Mouse (Mus musculus): ENCODE measurements around the gene Gng13.

The Gng13 gene

GRCm38 (mm10) chr17:25716711-25717637 is at the start of gene Gng13:
TSS of gene Gng13 (plus strand) at chr17:25717171.
- DNase-seq, result no peak

GRCm38 (mm10) chr17:25668481-25669055 is 48.4 kb upstream of the Gng13 start:
- peak in 1 of 2 experiments; percentile 41 for DNase-seq

- no peak for DNase-seq
These were observed 44.0 kb upstream of the Gng13 start for GRCm38 (mm10) chr17:25672982-25673381.

GRCm38 (mm10) chr17:25677969-25678368 is 39.0 kb upstream of the Gng13 start:
- no peak for DNase-seq

GRCm38 (mm10) chr17:25679818-25680217 is 37.2 kb upstream of the Gng13 start:
- no peak for DNase-seq

- DNase-seq, result no peak
These were observed 35.3 kb upstream of the Gng13 start for GRCm38 (mm10) chr17:25681636-25682035.

- peak in 1 of 2 experiments; percentile 48 for DNase-seq
These were observed 30.6 kb upstream of the Gng13 start for GRCm38 (mm10) chr17:25686323-25686722.

GRCm38 (mm10) chr17:25688922-25689321 is 28.0 kb upstream of the Gng13 start:
- DNase-seq, result no peak

GRCm38 (mm10) chr17:25696263-25696662 is 20.7 kb upstream of the Gng13 start:
- no peak for DNase-seq

GRCm38 (mm10) chr17:25698446-25698845 is 18.5 kb upstream of the Gng13 start:
- peak; percentile 88 to 91 for DNase-seq

GRCm38 (mm10) chr17:25700863-25701496 is 16.0 kb upstream of the Gng13 start:
- no peak for DNase-seq

- DNase-seq, result no peak
These were observed 7.0 kb upstream of the Gng13 start for GRCm38 (mm10) chr17:25709994-25710393.

- DNase-seq, result no peak
These were observed 5.8 kb upstream of the Gng13 start for GRCm38 (mm10) chr17:25711136-25711535.

GRCm38 (mm10) chr17:25715627-25716026 is 1.3 kb upstream of the Gng13 start:
- no peak for DNase-seq

- DNase-seq, result no peak
These were observed 841 bp upstream of the Gng13 start for GRCm38 (mm10) chr17:25716130-25716529.

GRCm38 (mm10) chr17:25717691-25718090 is 720 bp downstream of the Gng13 start:
- DNase-seq, result no peak

- no peak for DNase-seq
These were observed 4.5 kb downstream of the Gng13 start for GRCm38 (mm10) chr17:25721476-25721875.

- DNase-seq, result no peak
These were observed 6.5 kb downstream of the Gng13 start for GRCm38 (mm10) chr17:25723470-25723869.

GRCm38 (mm10) chr17:25723919-25724318 is 6.9 kb downstream of the Gng13 start:
- peak in 1 of 2 experiments; percentile 43 for DNase-seq

- DNase-seq, result no peak
These were observed 8.3 kb downstream of the Gng13 start for GRCm38 (mm10) chr17:25725264-25725663.

GRCm38 (mm10) chr17:25727265-25728008 is 10.5 kb downstream of the Gng13 start, which contains the start of the genes Chtf18 and Rpusd1:
TSS of gene Chtf18 (minus strand) at chr17:25727419.
TSS of gene Rpusd1 (plus strand) at chr17:25727670.
- DNase-seq, result peak; percentile 99 to 100

- peak in 1 of 2 experiments; percentile 69 for DNase-seq
These were observed 11.0 kb downstream of the Gng13 start for GRCm38 (mm10) chr17:25728009-25728270.

GRCm38 (mm10) chr17:25732082-25732481 is 15.1 kb downstream of the Gng13 start:
- peak; percentile 90 to 96 for DNase-seq
